ENCODE assay signal across 34 mouse cellular contexts in genomic region chr1:99813334-99814110, GRCm38 (mm10). TPM values are rescaled to one million over a fixed set of nuclear protein-coding genes. Genes with fewer than 3 reads are reported as not detected.
DNase-seq lines count a peak whose midpoint lies in the region; ATAC-seq and TF ChIP-seq lines count a peak whose summit lies in the region.
"Had no signal": no experiment of that assay in that cellular context is flagged by ENCODE, and none has a peak within 500 bp of the region (broad histone marks: within the 10 kb centered on the region; RNA-seq: fewer than 3 reads in every experiment).

No protein-coding gene starts in this region.

- no peaks in the 10 kb centered on the region for H3K27me3 ChIP-seq in hindbrain, postnatal 0 days (ENCODE audit: insufficient read depth, low read length)
- H3K27me3 ChIP-seq in hindbrain, embryonic 12.5 days, result no peaks in the 10 kb centered on the region
- H3K27me3 ChIP-seq: CH12.LX; embryonic facial prominence, embryonic 12.5 days; forebrain, embryonic 15.5 days; heart, embryonic 12.5 days; limb, embryonic 15.5 days; liver, embryonic 13.5 days; neural tube, embryonic 13.5 days had no signal

- peak; percentile 34 for DNase-seq in hindbrain, postnatal 0 days (ENCODE audit: low spot score)
- peak; percentile 11 for DNase-seq in layer of hippocampus, adult 11-12 months (ENCODE audit: low spot score)
- peak; percentile 11 to 18 for DNase-seq in layer of hippocampus, adult 8-10 months (ENCODE audit: low spot score in 2 of 2)
- DNase-seq in telencephalon, adult 2 months (ENCODE audit: low read depth, low spot score), result peak; percentile 11
- no peak for DNase-seq in kidney, adult 11 months
- DNase-seq in cerebellum, postnatal 36 days, result no peak
- DNase-seq: adrenal gland, adult 2 months; B cell, adult 2 months; cerebellum, adult 11 months; cerebellum, adult 9-10 months; embryo, embryonic 11 days; heart, adult 2 months; heart, postnatal 4 days; kidney, adult 2 months; kidney, postnatal 36 days; liver, embryonic 13.5 days; lung, adult 18-20 months had no signal

- ATAC-seq in hindbrain, postnatal 0 days, result no peak
- no peak for ATAC-seq in hindbrain, embryonic 12.5 days (ENCODE audit: low FRiP score)
- ATAC-seq: activated CD4-positive, CD25-positive, alpha-beta regulatory T cell, adult 4 months; forebrain, embryonic 15.5 days; lung, postnatal 0 days; midbrain, embryonic 16.5 days had no signal

- no peaks in the 10 kb centered on the region for H3K9me3 ChIP-seq in hindbrain, postnatal 0 days (ENCODE audit: low read length)
- H3K9me3 ChIP-seq in hindbrain, embryonic 12.5 days (replicated peaks), result no peaks in the 10 kb centered on the region
- H3K9me3 ChIP-seq: embryonic facial prominence, embryonic 12.5 days; forebrain, embryonic 15.5 days; heart, embryonic 12.5 days; limb, embryonic 10.5 days; limb, embryonic 15.5 days; liver, embryonic 13.5 days; neural tube, embryonic 13.5 days had no signal

- no peaks in the 10 kb centered on the region for H3K36me3 ChIP-seq in hindbrain, postnatal 0 days (ENCODE audit: insufficient read depth, low read length)
- no peaks in the 10 kb centered on the region for H3K36me3 ChIP-seq in hindbrain, embryonic 12.5 days
- H3K36me3 ChIP-seq: embryonic facial prominence, embryonic 12.5 days; forebrain, embryonic 15.5 days; heart, embryonic 12.5 days; limb, embryonic 10.5 days; limb, embryonic 15.5 days; liver, embryonic 13.5 days; neural tube, embryonic 13.5 days had no signal

- H3K4me3 ChIP-seq in hindbrain, postnatal 0 days (ENCODE audit: low read length), result no peak overlapping the region
- H3K4me3 ChIP-seq in hindbrain, embryonic 12.5 days, result no peak overlapping the region
- H3K4me3 ChIP-seq: embryonic facial prominence, embryonic 12.5 days; forebrain, embryonic 15.5 days; heart, adult 2 months; heart, embryonic 12.5 days; limb, embryonic 10.5 days; limb, embryonic 15.5 days; liver, embryonic 13.5 days; neural tube, embryonic 13.5 days had no signal

- no peak overlapping the region for H3K4me2 ChIP-seq in hindbrain, postnatal 0 days (ENCODE audit: low read depth, low read length)
- H3K4me2 ChIP-seq in hindbrain, embryonic 12.5 days (replicated peaks), result no peak overlapping the region
- H3K4me2 ChIP-seq: embryonic facial prominence, embryonic 12.5 days; forebrain, embryonic 15.5 days; heart, embryonic 12.5 days; limb, embryonic 15.5 days; liver, embryonic 13.5 days; neural tube, embryonic 13.5 days had no signal

- H3K4me1 ChIP-seq in hindbrain, postnatal 0 days (ENCODE audit: insufficient read depth, low read length), result no peaks in the 10 kb centered on the region
- no peaks in the 10 kb centered on the region for H3K4me1 ChIP-seq in hindbrain, embryonic 12.5 days
- H3K4me1 ChIP-seq: embryonic facial prominence, embryonic 12.5 days; forebrain, embryonic 15.5 days; heart, embryonic 12.5 days; limb, embryonic 10.5 days; limb, embryonic 15.5 days; liver, embryonic 13.5 days; neural tube, embryonic 13.5 days had no signal

- WGBS in hindbrain, postnatal 0 days, result 75% methylated on average over 6 of the region's 6 CpGs
- 84% methylated on average over 6 of the region's 6 CpGs for WGBS in hindbrain, embryonic 12.5 days

- no peak overlapping the region for H3K27ac ChIP-seq in hindbrain, postnatal 0 days
- H3K27ac ChIP-seq in hindbrain, embryonic 12.5 days, result no peak overlapping the region
- H3K27ac ChIP-seq: embryonic facial prominence, embryonic 12.5 days; forebrain, embryonic 15.5 days; heart, adult 2 months; limb, embryonic 10.5 days; limb, embryonic 15.5 days; liver, embryonic 13.5 days; macrophage; neural tube, embryonic 13.5 days had no signal

- no peak overlapping the region for H3K9ac ChIP-seq in hindbrain, postnatal 0 days (replicated peaks; ENCODE audit: low read length)
- no peak overlapping the region for H3K9ac ChIP-seq in hindbrain, embryonic 12.5 days
- H3K9ac ChIP-seq: embryonic facial prominence, embryonic 12.5 days; forebrain, embryonic 15.5 days; heart, embryonic 12.5 days; limb, embryonic 15.5 days; liver, embryonic 13.5 days; neural tube, embryonic 13.5 days had no signal

- TF ChIP-seq CTCF in hindbrain, postnatal 0 days (IDR thresholded peaks at IDR 0.05; ENCODE audit: low read depth), result no peak

RNA-seq across cellular contexts. Expression of gene Cntnap5b, which starts 41.0 kb away (rescaled TPM):
- 16.1 and 16.5 TPM in 2 replicates for total RNA-seq in hindbrain, postnatal 0 days (2014; rRNA removed)
- 2.7 and 3.1 TPM in 2 replicates for polyA plus RNA-seq in hindbrain, postnatal 0 days (2015; fragmentation: Nextera tagmentation; extraction: Ambion mirVana)
- polyA plus RNA-seq in hindbrain, embryonic 12.5 days (2016; fragmentation: Nextera tagmentation; extraction: Ambion mirVana), result 0.33 and 0.43 TPM in 2 replicates
- total RNA-seq in layer of hippocampus, adult 8-10 months (2022), result 10 to 100 TPM; 18.2 to 22.3 (median 20.1) TPM
- total RNA-seq: CH12.LX; ES-E14; megakaryocyte-erythroid progenitor cell, adult 5-6 weeks had no signal
- polyA plus RNA-seq: activated CD4-positive, CD25-positive, alpha-beta regulatory T cell, adult 4 months; adrenal gland, adult 2 months; heart, adult 2 months; heart, embryonic 12.5 days; heart, postnatal 0 days; intestine, embryonic 14.5 days; kidney, adult 2 months; kidney, embryonic 16.5 days; limb, embryonic 10.5 days; liver, embryonic 13.5 days; lung, postnatal 0 days; macrophage had no signal

Comparison
In these comparisons a context has a peak if more than half of its experiments do, and no peak if none do; other contexts are left out.
1. DNase-seq: peak in hindbrain, postnatal 0 days (single experiment), layer of hippocampus, adult 11-12 months (single experiment), layer of hippocampus, adult 8-10 months (2 of 2) and telencephalon, adult 2 months (single experiment); none in kidney, adult 11 months (single experiment) and cerebellum, postnatal 36 days (0 of 2).